Mouse (Mus musculus): ENCODE measurements at regions not wholly inside any gene's neighbourhood (a gene's known extent, or its start where the extent isn't known, plus 50 kb on each side); places are given as distances from the start of the nearest gene placed in this dataset.

GRCm38 (mm10) chr3:81809604-81810003 is 122.8 kb upstream of the Ctso start:
- no peak for TF ChIP-seq POLR2A (IDR thresholded peaks at IDR 0.05; ENCODE audit: borderline replicate concordance, control insufficient read depth, low read depth, low read length)
- no peak for TF ChIP-seq CTCF (IDR thresholded peaks at IDR 0.05; ENCODE audit: control insufficient read depth, insufficient read depth, low read length)

Data from bone marrow, adult 2 months (tissue).